Mouse (Mus musculus): ENCODE measurements around the gene Copz1.
"Not testable (repeated sequence)": the region's sequence is repeated elsewhere in the genome, so short reads cannot be mapped to it uniquely, and the experiment has no call there.

The Copz1 gene

GRCm38 (mm10) chr15:103272419-103273279 is at the start of gene Copz1:
Copz1 (plus strand) TSS chr15:103272714.
- peak; percentile 93 to 97 for DNase-seq

DNA sequence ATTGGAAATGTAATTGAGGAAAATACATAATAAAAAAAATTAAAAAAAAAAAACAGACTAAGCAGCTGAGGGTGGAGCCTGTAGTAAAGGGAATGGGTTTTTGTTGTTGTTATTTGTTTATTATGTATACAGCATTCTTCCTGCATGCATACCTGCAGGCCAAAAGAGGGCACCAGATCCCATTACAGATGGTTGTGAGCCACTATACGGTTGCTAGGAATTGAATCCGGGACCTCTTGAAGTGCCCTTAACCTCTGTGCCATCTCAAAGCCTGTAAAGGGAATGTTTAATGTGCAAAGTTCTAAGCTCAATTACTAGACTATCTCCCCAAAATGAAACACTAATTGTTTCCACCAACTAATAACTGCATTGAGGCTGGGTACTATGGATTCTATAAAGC is 48.4 kb upstream of the Copz1 start:
- DNase-seq, result no peak

- DNase-seq, result no peak
Measured at GRCm38 (mm10) chr15:103227022-103227421, 45.5 kb upstream of the Copz1 start.

GRCm38 (mm10) chr15:103227572-103227971 is 44.9 kb upstream of the Copz1 start:
- DNase-seq, result no peak

- DNase-seq, result no peak
Measured at GRCm38 (mm10) chr15:103228904-103229303, 43.6 kb upstream of the Copz1 start.

GRCm38 (mm10) chr15:103233119-103233518 is 39.4 kb upstream of the Copz1 start:
- no peak for DNase-seq

DNA sequence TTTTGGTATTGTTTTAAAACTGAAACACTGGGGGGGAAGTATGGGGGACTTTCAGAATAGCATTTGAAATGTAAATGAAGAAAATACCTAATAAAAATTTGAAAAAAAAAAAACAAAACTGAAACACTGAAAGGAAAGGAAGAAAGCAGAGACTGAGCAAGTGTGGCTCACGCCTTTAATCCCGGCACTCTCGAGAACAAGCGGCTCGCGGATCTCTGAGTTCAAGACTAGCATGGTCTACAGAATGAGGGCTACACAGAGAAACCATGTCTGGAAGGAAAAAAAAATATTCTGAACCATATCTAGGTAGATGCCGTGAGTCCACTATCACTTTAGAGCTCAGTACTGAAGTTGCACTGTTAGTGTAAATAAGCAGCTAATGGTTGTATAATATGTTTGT is 35.2 kb upstream of the Copz1 start:
- DNase-seq, result no peak

DNA sequence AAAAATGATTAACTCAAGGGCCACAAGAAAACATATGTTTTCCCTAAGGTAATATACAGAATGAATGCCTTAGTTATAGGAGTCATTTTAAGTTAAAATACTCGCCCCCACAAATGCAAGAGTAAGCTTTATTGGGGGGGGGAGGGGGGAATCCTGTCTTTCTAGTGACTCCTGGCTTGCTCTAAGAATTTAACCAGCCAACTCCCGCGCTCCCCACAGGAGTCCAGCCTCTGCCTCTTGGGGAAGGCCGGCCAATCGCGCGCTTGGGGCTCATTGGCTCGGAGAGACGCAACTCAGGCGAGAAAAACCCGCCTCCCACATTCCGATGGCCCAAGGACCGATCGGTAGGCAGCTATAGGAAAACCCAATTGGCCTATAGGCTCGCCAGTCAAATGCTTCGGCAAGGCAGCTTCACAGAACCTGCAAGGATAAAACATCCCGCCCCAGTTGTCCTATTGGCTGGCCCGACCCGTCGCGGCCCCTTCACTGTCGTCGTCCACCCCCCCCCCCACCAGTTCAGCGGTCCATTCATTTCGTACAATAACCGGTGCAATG is 33.3 kb upstream of the Copz1 start:
- DNase-seq, result peak; percentile 83 to 94

- DNase-seq, result peak; percentile 93 to 97
Measured at GRCm38 (mm10) chr15:103239685-103240159, 32.8 kb upstream of the Copz1 start, which contains the start of gene Cbx5. Cbx5 (minus strand) TSS chr15:103239816.

DNA sequence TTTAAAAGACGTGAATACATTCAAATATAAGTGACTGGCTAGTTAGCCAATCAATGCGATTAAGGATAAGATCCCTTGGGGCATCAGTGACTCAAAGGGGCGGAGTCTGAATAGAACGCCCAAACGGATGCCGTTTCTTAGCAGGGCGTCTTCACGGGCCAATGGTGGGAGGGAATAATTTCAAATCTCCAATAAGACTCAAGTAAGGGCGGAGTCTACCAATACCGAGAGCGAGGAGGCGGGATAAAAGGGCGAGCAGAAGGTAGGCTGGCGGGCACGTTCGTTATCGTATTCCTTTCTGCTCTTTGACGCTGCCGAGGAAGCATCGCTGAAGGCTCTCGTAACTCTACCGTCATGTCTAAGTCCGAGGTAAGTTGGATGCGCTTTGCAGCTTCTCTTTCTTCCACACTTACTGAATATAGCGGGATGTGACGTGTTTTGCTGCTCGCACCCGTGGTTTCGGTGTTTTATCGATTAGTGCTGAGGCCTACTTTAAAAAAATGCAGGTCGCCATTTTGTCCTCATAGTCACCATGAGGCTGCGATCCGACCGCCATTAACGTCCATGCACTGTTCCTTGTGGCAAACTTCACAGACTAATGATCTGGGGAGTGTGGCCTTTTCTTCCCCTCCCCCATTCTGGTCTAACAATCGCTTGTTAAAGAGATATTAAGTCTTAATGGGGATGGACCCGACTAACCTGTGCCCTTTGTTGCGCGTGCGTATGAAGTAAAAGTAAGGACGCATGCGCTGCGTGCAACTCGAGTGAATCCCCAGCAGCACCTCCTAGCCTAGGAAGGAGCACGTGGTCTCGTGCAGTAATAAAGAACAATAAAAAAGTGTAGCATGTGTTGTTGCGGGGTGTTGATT is 32.1 kb upstream of the Copz1 start, which contains the start of gene Hnrnpa1:
Gene Hnrnpa1 (plus strand): TSS at position 273 of the 869 bp plus-strand sequence.
- DNase-seq, result peak; percentile 88 to 96

DNA sequence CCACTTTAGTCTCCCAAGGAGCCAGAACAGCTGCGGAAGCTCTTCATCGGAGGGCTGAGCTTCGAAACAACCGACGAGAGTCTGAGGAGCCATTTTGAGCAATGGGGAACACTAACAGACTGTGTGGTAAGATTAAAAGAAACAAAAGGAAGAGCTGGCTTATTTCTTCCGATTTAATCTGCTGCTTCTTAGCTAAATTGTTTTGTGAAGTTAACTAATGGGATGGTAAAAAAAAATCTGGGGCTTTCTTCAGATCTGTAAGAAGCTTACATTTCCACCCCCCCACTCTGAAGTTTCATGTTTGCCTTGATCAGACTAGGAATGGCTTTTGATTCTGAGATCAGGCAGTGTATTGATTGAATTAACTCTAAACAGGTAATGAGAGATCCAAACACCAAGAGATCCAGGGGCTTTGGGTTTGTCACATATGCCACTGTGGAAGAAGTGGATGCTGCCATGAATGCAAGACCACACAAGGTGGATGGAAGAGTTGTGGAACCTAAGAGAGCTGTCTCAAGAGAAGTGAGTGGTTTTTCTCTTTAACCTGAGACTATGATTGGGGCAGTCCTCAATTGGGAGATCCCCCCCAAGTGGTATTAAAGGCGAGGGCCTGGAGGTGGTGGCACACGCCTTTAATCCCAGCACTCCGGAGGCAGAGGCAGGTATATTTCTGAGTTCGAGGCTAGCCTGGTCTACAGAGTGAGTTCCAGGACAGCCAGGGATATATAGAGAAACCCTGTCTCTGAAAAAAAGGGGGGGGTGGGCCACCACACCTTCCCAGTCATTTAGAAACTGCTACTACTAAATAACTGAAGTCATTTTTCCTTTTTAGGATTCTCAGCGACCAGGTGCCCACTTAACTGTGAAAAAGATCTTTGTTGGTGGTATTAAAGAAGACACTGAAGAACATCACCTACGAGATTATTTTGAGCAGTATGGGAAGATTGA is 31.2 kb upstream of the Copz1 start:
- DNase-seq, result not testable (repeated sequence)

GRCm38 (mm10) chr15:103242885-103243284 is 29.6 kb upstream of the Copz1 start:
- DNase-seq, result no peak

DNA sequence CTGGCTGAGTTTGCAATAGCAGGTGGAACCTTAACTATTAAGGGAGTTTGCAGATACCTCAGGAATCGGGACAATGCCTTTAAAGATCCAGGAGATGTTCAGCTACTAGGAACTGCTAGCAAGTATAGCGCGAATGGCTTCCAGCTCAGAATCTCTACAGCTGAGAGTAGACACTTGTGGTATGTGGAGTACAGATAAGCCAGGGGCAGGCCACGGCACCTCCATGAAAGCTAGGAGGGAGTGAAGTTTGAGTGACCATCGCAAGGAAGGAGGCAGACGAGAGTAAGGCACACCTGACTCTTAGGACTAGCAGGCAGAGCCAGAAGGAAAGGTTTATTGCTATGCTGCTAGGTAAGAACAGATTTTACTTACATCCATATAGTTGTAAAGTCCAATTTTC is 26.9 kb upstream of the Copz1 start:
- no peak for DNase-seq

- DNase-seq, result no peak
Measured at GRCm38 (mm10) chr15:103247078-103247781, 25.3 kb upstream of the Copz1 start.

- no peak for DNase-seq
Measured at GRCm38 (mm10) chr15:103247782-103248400, 24.6 kb upstream of the Copz1 start.

GRCm38 (mm10) chr15:103248401-103249313 is 23.9 kb upstream of the Copz1 start:
- DNase-seq, result no peak

DNA sequence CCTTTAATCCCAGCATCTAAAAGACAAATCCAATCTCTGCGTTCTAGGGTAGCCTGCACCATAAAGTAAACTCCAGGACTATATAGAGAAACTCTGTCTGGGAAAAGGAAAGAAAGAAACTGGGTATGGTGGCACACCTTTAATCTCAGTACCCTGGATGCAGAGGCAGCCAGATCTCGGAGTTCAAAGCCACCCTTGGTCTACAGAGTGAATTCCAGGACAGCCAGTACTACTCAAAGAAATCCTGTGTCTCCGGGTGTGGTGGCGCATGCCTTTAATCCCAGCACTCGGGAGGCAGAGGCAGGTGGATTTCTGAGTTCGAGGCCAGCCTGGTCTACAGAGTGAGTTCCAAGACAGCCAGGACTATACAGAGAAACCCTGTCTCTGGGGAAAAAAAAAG is 23.0 kb upstream of the Copz1 start:
- DNase-seq, result not testable (repeated sequence)

- peak; percentile 47 to 57 for DNase-seq
Measured at GRCm38 (mm10) chr15:103250195-103250740, 22.2 kb upstream of the Copz1 start.

DNA sequence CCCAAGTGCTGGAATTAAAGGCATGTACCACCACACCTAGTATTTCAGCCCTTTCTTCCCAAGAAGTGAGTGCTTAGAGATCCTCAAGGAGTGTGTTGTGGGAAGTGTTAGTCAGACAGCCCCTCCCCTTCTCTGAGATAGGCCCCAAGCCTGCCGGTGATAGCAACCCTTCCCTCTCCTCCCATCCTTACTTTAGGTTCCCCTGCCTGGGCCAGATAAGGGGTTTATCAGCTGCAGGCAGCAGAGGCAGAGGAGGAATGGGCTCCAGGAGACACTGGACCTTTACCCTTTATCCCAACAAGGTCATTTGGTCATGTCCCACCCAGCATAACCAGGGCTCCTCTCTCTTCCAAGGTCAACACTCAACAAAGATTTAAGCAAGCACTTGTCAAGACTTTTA is 20.9 kb upstream of the Copz1 start:
- DNase-seq, result no peak

Measured in thymus, adult 18-20 months (tissue).